Mouse (Mus musculus) hindbrain, embryonic 16.5 days (tissue): Measurements from ENCODE around the gene Msl1. TPM values are rescaled to one million over a fixed set of nuclear protein-coding genes. Genes with fewer than 3 reads are reported as not detected.

Source experiments
- ATAC-seq: fragments of 200-750 bp; cut with Nextera tagmentation; 2 replicates; pipeline ENCODE4 v1.8.0; 2017; ENCODE audit warnings: moderate TSS enrichment, moderate library complexity
- H3K27ac ChIP-seq: fragments of 300-500 bp; sonication (generic); 2 replicates; pipeline ENCODE4 v1.5.1; 2014; ENCODE audit warnings: low read depth, mild to moderate bottlenecking, control low read depth, low read length, moderate library complexity
- H3K27me3 ChIP-seq: fragments of 300-500 bp; sonication (generic); replicated peaks from 2 replicates; pipeline ENCODE4 v1.6.1; 2014; ENCODE audit warnings: low read length; ENCODE audit not compliant: control insufficient read depth, insufficient read depth
- H3K36me3 ChIP-seq: fragments of 300-500 bp; sonication (generic); 2 replicates; pipeline ENCODE4 v1.6.1; 2014; ENCODE audit warnings: mild to moderate bottlenecking, low read length, moderate library complexity, mixed read lengths; ENCODE audit not compliant: control insufficient read depth, insufficient read depth
- H3K4me1 ChIP-seq: fragments of 300-500 bp; sonication (generic); 2 replicates; pipeline ENCODE4 v1.6.1; 2014; ENCODE audit warnings: low read depth, low read length; ENCODE audit not compliant: control insufficient read depth, insufficient read depth
- H3K4me2 ChIP-seq: fragments of 300-500 bp; sonication (generic); 2 replicates; pipeline ENCODE4 v1.6.1; 2014; ENCODE audit warnings: mild to moderate bottlenecking, low read length, control low read depth, moderate library complexity
- H3K4me3 ChIP-seq: fragments of 300-500 bp; sonication (generic); 2 replicates; pipeline ENCODE4 v1.5.1; 2014; ENCODE audit warnings: mild to moderate bottlenecking, low read length, control low read depth, moderate library complexity
- H3K9ac ChIP-seq: fragments of 300-500 bp; sonication (generic); 2 replicates; pipeline ENCODE4 v1.6.1; 2014; ENCODE audit warnings: low read depth, mild to moderate bottlenecking, control low read depth, low read length, moderate library complexity
- H3K9me3 ChIP-seq: fragments of 300-500 bp; sonication (generic); 2 replicates; pipeline ENCODE4 v1.6.1; 2014; ENCODE audit warnings: mild to moderate bottlenecking, low read length, moderate library complexity; ENCODE audit not compliant: control insufficient read depth
- WGBS: fragments of 180-500 bp; shearing (Covaris S2); extraction: QIAGEN DNeasy Blood & Tissue Kit; methylation state at CpG from one replicate; pipeline ENCODE4 v1.1.7; 2014; 5-methylcytosine and 5-hydroxymethylcytosine counted together
- polyA plus RNA-seq: library from polyadenylated mRNA; unstranded; fragments of >200 nt; fragmentation: Nextera tagmentation; extraction: Ambion mirVana; gene quantifications from 2 replicates; pipeline ENCODE4 v1.2.1, GENCODE M21; 2015

Msl1 gene
- polyA plus RNA-seq, 1 experiment from 2014 or later = 28.2 TPM

GRCm38 (mm10) chr11:98768127-98769006 lies 26.9 kb upstream of the Msl1 start:
- H3K9ac ChIP-seq = peak overlapping the region; percentile 45
- WGBS = 19% methylated on average over 33 of the region's 39 CpGs
- no peaks in the 10 kb centered on the region for H3K27me3 ChIP-seq
- no peaks in the 10 kb centered on the region for H3K9me3 ChIP-seq
- H3K4me3 ChIP-seq = peak overlapping the region; percentile 12; the same call in 1 of the 2 replicates
- ATAC-seq = no peak
- H3K27ac ChIP-seq = peak overlapping the region; percentile 84
- H3K4me1 ChIP-seq = peaks cover 42% of the 10 kb centered on the region
- H3K36me3 ChIP-seq = peaks cover 48% of the 10 kb centered on the region
- peak overlapping the region; percentile 40 for H3K4me2 ChIP-seq

DNA sequence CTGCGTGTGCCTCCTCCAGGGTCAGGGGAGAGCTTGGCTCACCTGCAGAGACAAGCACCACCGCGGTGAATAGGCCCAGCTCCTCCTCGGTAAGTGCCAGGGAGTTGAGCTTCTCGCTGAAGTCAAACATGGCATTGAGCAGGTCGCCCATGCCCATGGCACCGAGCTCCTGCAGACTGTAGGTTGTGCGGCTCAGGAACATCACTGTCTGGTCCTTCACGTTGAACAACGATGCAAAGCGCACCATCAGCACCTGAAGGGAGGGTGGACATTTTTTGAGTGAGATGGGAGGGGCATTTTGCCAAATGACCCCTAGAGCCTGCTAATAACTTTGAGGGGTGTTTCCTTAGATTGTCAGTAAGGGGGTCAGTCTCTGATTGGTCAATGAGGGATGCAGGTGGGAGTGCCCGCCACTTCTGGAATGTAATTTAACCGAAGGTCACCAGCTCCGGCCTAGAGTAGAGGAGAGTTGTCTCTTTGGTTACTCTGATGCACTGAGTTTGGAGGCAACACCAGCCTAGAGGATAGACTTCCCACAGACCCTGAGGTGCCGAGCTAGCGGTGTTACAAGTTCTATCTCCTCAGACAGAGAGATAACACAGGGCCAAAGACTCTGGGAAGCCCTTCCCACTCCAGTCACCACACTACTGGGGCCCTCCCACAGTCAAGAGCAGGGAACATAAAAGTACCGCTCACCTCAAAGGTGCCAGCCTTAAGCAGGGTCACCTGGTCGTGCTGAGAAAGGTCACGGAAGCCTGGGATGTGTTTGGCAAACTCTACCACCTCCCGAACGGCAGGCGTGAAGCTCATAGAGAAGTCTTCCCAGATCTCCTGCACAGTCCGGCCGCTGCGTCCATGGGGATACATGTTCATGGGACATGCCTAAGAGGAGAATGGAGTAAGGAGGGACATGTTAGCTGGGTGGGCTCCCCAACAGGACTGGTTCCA lies 26.0 kb upstream of the Msl1 start:
- Histone ChIP-seq H3K27me3 (no peaks in the 10 kb centered on the region), H3K4me2 (no peak overlapping the region), H3K27ac (no peak overlapping the region; the same call in 1 of the 2 replicates), H3K4me1 (peaks cover 49% of the 10 kb centered on the region), H3K4me3 (no peak overlapping the region), H3K36me3 (peaks cover 40% of the 10 kb centered on the region), H3K9ac (no peak overlapping the region), H3K9me3 (no peaks in the 10 kb centered on the region)
- 85% methylated on average over 25 of the region's 25 CpGs for WGBS
- no peak for ATAC-seq

DNA sequence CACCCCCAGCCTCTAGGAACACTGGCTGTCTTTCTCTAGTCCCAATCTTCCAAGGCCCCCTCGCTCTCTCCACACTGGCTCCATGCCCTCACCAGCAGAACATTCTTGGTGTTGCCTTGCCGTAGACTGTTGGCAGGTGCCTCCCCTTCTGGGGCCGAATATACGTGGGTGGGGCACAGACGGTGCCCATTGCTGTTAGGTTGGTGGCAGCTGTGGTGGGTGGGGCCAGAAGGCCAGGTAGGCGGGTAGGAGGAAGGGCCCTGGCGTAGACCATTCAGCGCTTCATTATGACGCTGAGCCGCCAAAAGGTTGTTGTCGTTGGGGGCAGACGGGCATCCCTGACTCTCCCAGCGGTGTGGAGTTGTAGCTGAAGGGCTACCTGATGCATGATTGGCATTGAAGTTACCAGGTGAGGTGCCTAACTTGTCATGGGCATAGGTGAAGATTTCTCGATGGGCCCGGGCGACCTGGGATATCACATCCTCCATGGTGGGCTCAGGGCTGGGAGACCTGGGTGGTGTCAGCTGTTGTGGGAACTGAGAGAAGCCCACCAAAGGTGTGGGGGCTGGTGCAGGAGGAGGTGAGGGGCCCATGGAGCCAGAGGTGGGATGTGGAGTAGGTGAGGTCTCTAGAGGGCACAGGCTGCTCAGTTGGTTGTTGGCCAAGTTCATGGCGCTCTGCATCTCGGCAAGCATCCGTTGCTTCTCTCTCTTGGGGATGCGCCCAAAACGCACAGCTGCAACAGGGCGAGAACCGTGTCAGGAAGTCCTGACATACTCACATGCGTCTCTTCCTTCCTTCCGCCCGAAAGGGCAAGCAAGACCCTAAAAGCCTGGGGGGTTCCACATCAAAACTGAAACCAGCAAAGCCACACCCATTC lies 25.0 kb upstream of the Msl1 start:
- H3K4me3 ChIP-seq = no peak overlapping the region
- H3K9ac ChIP-seq = no peak overlapping the region
- ATAC-seq = no peak
- no peak overlapping the region for H3K27ac ChIP-seq
- H3K27me3 ChIP-seq = no peaks in the 10 kb centered on the region
- 89% methylated on average over 26 of the region's 26 CpGs for WGBS
- H3K4me1 ChIP-seq = peaks cover 53% of the 10 kb centered on the region
- H3K36me3 ChIP-seq = peaks cover 33% of the 10 kb centered on the region
- no peak overlapping the region for H3K4me2 ChIP-seq
- H3K9me3 ChIP-seq = no peaks in the 10 kb centered on the region

GRCm38 (mm10) chr11:98771131-98771530 lies 24.2 kb upstream of the Msl1 start:
- Histone ChIP-seq H3K4me3 (no peak overlapping the region), H3K9me3 (no peaks in the 10 kb centered on the region), H3K9ac (no peak overlapping the region), H3K27ac (no peak overlapping the region), H3K4me2 (no peak overlapping the region), H3K27me3 (no peaks in the 10 kb centered on the region), H3K4me1 (peaks cover 53% of the 10 kb centered on the region), H3K36me3 (peaks cover 29% of the 10 kb centered on the region)
- 94% methylated on average over 18 of the region's 18 CpGs for WGBS
- no peak for ATAC-seq

- no peak overlapping the region for H3K9ac ChIP-seq
- no peaks in the 10 kb centered on the region for H3K27me3 ChIP-seq
- peaks cover 53% of the 10 kb centered on the region for H3K4me1 ChIP-seq
- no peaks in the 10 kb centered on the region for H3K9me3 ChIP-seq
- no peak overlapping the region for H3K27ac ChIP-seq
- no peak for ATAC-seq
- no peak overlapping the region for H3K4me3 ChIP-seq
- peaks cover 29% of the 10 kb centered on the region for H3K36me3 ChIP-seq
- 92% methylated on average over 11 of the region's 11 CpGs for WGBS
- H3K4me2 ChIP-seq = no peak overlapping the region
Observed at GRCm38 (mm10) chr11:98771844-98772525, 23.3 kb upstream of the Msl1 start.

- peaks cover 49% of the 10 kb centered on the region for H3K4me1 ChIP-seq
- no peaks in the 10 kb centered on the region for H3K9me3 ChIP-seq
- WGBS = 76% methylated on average over 8 of the region's 8 CpGs
- no peak overlapping the region for H3K9ac ChIP-seq
- H3K36me3 ChIP-seq = peaks cover 29% of the 10 kb centered on the region
- 0 out of 2 replicates have a peak overlapping the region, but pooled peaks have one; percentile 24 for H3K4me2 ChIP-seq
- H3K27ac ChIP-seq = no peak overlapping the region
- no peak for ATAC-seq
- H3K27me3 ChIP-seq = no peaks in the 10 kb centered on the region
- no peak overlapping the region for H3K4me3 ChIP-seq
Observed at GRCm38 (mm10) chr11:98772667-98773171, 22.6 kb upstream of the Msl1 start.

DNA sequence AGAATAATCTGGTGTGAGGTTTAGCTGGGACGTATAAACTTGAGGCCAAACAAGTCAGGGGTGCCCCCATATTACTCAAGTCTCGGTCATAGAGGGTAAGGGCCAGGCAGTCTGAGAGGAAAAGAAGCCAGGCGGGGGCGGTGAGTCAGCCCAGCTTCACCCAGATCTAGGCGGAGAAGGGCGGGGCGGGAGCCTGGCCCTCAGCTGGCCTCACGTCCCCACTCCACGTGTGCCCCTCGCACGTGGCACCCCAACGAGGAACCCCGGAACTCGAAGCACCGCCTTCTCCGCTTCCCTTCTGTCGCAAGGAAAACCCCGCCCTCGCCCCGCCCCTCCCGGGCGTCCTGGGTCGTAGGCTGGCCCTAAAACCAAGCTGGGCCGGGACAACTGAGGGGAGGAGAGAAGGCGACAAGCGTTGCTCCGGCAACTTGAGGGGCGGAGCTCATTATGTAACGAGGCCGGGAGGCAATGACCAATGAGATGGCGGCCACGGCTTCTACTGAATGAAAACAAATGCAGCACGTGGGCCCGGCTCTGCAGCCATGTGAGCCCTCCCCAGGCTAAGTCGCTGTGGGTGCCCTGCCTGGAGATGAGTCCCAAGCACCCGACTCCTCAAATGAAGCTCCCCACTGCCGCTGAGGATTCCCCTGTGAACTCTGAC lies 21.6 kb upstream of the Msl1 start:
- H3K36me3 ChIP-seq = peaks cover 28% of the 10 kb centered on the region
- no peaks in the 10 kb centered on the region for H3K9me3 ChIP-seq
- ATAC-seq = peak; percentile 76
- no peaks in the 10 kb centered on the region for H3K27me3 ChIP-seq
- peak overlapping the region; percentile 98 for H3K4me2 ChIP-seq
- 0 out of 2 replicates have a peak overlapping the region, but pooled peaks have one; percentile 17 for H3K27ac ChIP-seq
- under 1% methylated on average over 37 of the region's 37 CpGs for WGBS
- H3K9ac ChIP-seq = peak overlapping the region; percentile 60
- H3K4me3 ChIP-seq = peak overlapping the region; percentile 51
- H3K4me1 ChIP-seq = peaks cover 39% of the 10 kb centered on the region
